Mouse (Mus musculus): ENCODE results near the gene Asic2. TPM values are rescaled to one million over a fixed set of nuclear protein-coding genes. Genes with fewer than 3 reads are reported as not detected.

Asic2 gene
- total and polyA plus RNA-seq, 3 experiments: not detected

DNA sequence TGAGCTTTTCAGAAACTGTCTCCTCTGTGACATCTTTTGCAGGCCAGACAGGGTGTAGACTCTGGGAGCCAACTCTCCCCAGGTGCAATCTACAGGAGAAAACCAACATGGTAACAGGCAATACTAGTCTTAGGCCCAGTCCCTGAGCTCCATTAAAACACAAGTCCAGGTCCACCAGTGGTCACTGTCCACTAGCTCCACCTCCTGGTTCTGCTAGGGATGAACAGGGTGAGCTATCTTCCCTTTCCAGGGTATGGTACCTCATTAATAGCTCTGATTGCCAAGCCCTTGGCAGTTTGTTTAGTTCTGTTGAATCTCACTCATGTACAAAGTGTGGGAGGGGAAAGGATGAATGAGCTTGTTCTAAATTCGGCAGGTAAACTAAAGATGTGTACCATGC is 270.2 kb downstream of the Asic2 start:
- Histone ChIP-seq H3K9me3 (replicated peaks; ENCODE audit: insufficient read depth, low read length) (no peaks in the 10 kb centered on the region; the same call in 1 of the 2 replicates), H3K4me3 (ENCODE audit: control insufficient read depth in 1 of 2, insufficient read depth in 1 of 2, low read depth in 2 of 2, low read length in 2 of 2) (no peak overlapping the region), H3K79me2 (ENCODE audit: control insufficient read depth, insufficient read depth, low read length, poor library complexity) (no peaks in the 10 kb centered on the region), H3K27ac (ENCODE audit: control insufficient read depth, low read depth, low read length) (no peak overlapping the region), H3K36me3 (ENCODE audit: control insufficient read depth in 1 of 2, insufficient read depth in 2 of 2, low read length in 2 of 2) (no peaks in the 10 kb centered on the region), H3K27me3 (ENCODE audit: control insufficient read depth in 1 of 2, insufficient read depth in 2 of 2, low read length in 2 of 2) (no peaks in the 10 kb centered on the region), H3K4me1 (ENCODE audit: control insufficient read depth in 1 of 2, insufficient read depth in 2 of 2, low read length in 2 of 2) (no peaks in the 10 kb centered on the region), H3K9ac (ENCODE audit: control insufficient read depth, low read depth, low read length, poor library complexity, severe bottlenecking) (no peak overlapping the region)
- TF ChIP-seq USF2 (IDR thresholded peaks at IDR 0.05; ENCODE audit: borderline replicate concordance in 1 of 2, insufficient read depth in 1 of 2, low read depth in 1 of 2, low read length in 2 of 2) (no peak), CTCF (IDR thresholded peaks at IDR 0.05 in 2 of 3, conservative IDR thresholded peaks at IDR 0.05 in 1 of 3; ENCODE audit: control insufficient read depth in 1 of 3, insufficient read depth in 1 of 3, low read depth in 2 of 3, low read length in 3 of 3, poor library complexity in 1 of 3, severe bottlenecking in 1 of 3) (no peak), MAX (IDR thresholded peaks at IDR 0.05; ENCODE audit: low read length) (no peak), NRF1 (IDR thresholded peaks at IDR 0.05; ENCODE audit: insufficient read depth, low read depth, low read length, poor library complexity, severe bottlenecking) (no peak)
- DNase-seq (ENCODE audit: low read depth, low spot score): no peak

DNA sequence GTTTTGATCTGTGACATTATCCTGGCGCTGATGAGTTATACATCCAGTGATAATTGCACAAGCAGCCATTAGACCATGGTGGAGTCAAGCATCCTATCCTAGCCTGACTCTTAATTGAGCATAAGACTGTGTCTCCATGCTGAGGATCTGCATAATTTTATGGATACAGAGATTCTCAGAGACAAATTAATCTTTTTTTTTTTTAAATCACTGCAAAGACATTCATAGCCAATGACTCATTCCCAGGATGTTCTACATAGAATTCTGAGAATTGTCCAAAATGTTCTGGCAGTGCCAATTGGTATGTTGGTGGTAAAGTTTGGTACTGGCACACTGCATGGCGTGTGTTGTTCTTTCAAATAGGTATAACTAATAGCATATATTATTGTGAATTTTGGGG is 272.8 kb downstream of the Asic2 start:
- no peaks in the 10 kb centered on the region for H3K4me1 ChIP-seq (ENCODE audit: control insufficient read depth in 1 of 2, insufficient read depth in 2 of 2, low read length in 2 of 2)
- H3K36me3 ChIP-seq (ENCODE audit: control insufficient read depth in 1 of 2, insufficient read depth in 2 of 2, low read length in 2 of 2): no peaks in the 10 kb centered on the region
- H3K27ac ChIP-seq (ENCODE audit: control insufficient read depth, low read depth, low read length): no peak overlapping the region
- H3K9ac ChIP-seq (ENCODE audit: control insufficient read depth, low read depth, low read length, poor library complexity, severe bottlenecking): no peak overlapping the region
- no peak overlapping the region for H3K4me3 ChIP-seq (ENCODE audit: control insufficient read depth in 1 of 2, insufficient read depth in 1 of 2, low read depth in 2 of 2, low read length in 2 of 2)
- TF ChIP-seq SMC3 (IDR thresholded peaks at IDR 0.05; ENCODE audit: low read depth, low read length): no peak
- no peak for TF ChIP-seq POLR2A (IDR thresholded peaks at IDR 0.05; ENCODE audit: control insufficient read depth in 1 of 2, insufficient read depth in 1 of 2, low read depth in 1 of 2, low read length in 2 of 2, poor library complexity in 1 of 2)
- TF ChIP-seq EP300 (IDR thresholded peaks at IDR 0.05; ENCODE audit: low read depth in 1 of 2, low read length in 2 of 2): no peak
- TF ChIP-seq TAL1 (IDR thresholded peaks at IDR 0.05; ENCODE audit: low read length): no peak
- TF ChIP-seq E2F4 (IDR thresholded peaks at IDR 0.05; ENCODE audit: borderline replicate concordance, low read depth, low read length): no peak
- no peak for TF ChIP-seq RAD21 (IDR thresholded peaks at IDR 0.05; ENCODE audit: low read depth, low read length)
- no peak for TF ChIP-seq CHD1 (IDR thresholded peaks at IDR 0.05; ENCODE audit: low read depth, low read length)
- TF ChIP-seq POLR2AphosphoS5 (IDR thresholded peaks at IDR 0.05; ENCODE audit: borderline replicate concordance, low read depth, low read length): no peak
- no peak for TF ChIP-seq CHD2 (IDR thresholded peaks at IDR 0.05; ENCODE audit: low read length)
- no peak for TF ChIP-seq MEF2A (IDR thresholded peaks at IDR 0.05; ENCODE audit: extremely low read depth, insufficient replicate concordance, low read depth, low read length, poor library complexity, severe bottlenecking)
- no peak for TF ChIP-seq RCOR1 (IDR thresholded peaks at IDR 0.05; ENCODE audit: low read depth, low read length)
- no peak for TF ChIP-seq ZNF384 (IDR thresholded peaks at IDR 0.05; ENCODE audit: low read depth, low read length)
- TF ChIP-seq SIN3A (IDR thresholded peaks at IDR 0.05; ENCODE audit: low read length): no peak
- TF ChIP-seq USF1 (IDR thresholded peaks at IDR 0.05; ENCODE audit: low read depth, low read length): no peak
- no peak for TF ChIP-seq NRF1 (IDR thresholded peaks at IDR 0.05; ENCODE audit: insufficient read depth, low read depth, low read length, poor library complexity, severe bottlenecking)
- DNase-seq (ENCODE audit: low read depth, low spot score): no peak
- H3K27me3 ChIP-seq (ENCODE audit: control insufficient read depth in 1 of 2, insufficient read depth in 2 of 2, low read length in 2 of 2): no peaks in the 10 kb centered on the region
- H3K79me2 ChIP-seq (ENCODE audit: control insufficient read depth, insufficient read depth, low read length, poor library complexity): no peaks in the 10 kb centered on the region
- H3K9me3 ChIP-seq (replicated peaks; ENCODE audit: insufficient read depth, low read length): no peaks in the 10 kb centered on the region; the same call in 1 of the 2 replicates
